Mouse (Mus musculus) inflammation-experienced regulatory T-cells, adult 6 months (primary cell): ENCODE data around the gene Lrg1. TPM values are rescaled to one million over a fixed set of nuclear protein-coding genes. Genes with fewer than 3 reads are reported as not detected.

Experiments
- ATAC-seq: one replicate; pipeline ENCODE4 v1.8.0; 2017
- polyA plus RNA-seq, 3 experiments: library from polyadenylated mRNA; unstranded; fragments of 100-300 nt; shearing (Covaris generic); gene quantifications; one replicate each; pipeline ENCODE4 v1.2.1; 2017

Gene Lrg1
- polyA plus RNA-seq, 3 experiments from 2014 or later, result not detected

GRCm38 (mm10) chr17:56134463-56134971 is 12.7 kb upstream of the Lrg1 start:
- ATAC-seq, result peak; percentile 73

GRCm38 (mm10) chr17:56133457-56134363 is 11.9 kb upstream of the Lrg1 start:
- ATAC-seq, result peak; percentile 19

GRCm38 (mm10) chr17:56132661-56133060 is 10.9 kb upstream of the Lrg1 start:
- peak; percentile 40 for ATAC-seq

- ATAC-seq, result no peak
Observed at GRCm38 (mm10) chr17:56131814-56132213, 10.0 kb upstream of the Lrg1 start.

GRCm38 (mm10) chr17:56131136-56131535 is 9.3 kb upstream of the Lrg1 start:
- no peak for ATAC-seq

GRCm38 (mm10) chr17:56128246-56128645 is 6.4 kb upstream of the Lrg1 start:
- no peak for ATAC-seq

- ATAC-seq, result no peak
Observed at GRCm38 (mm10) chr17:56126175-56126574, 4.4 kb upstream of the Lrg1 start.

GRCm38 (mm10) chr17:56125276-56125630 is 3.5 kb upstream of the Lrg1 start:
- ATAC-seq, result no peak

GRCm38 (mm10) chr17:56124377-56125275 is 2.8 kb upstream of the Lrg1 start:
- peak; percentile 38 for ATAC-seq

GRCm38 (mm10) chr17:56123681-56124340 is 2.0 kb upstream of the Lrg1 start:
- ATAC-seq, result no peak

GRCm38 (mm10) chr17:56123161-56123560 is 1.4 kb upstream of the Lrg1 start:
- no peak for ATAC-seq

- no peak for ATAC-seq
Observed at GRCm38 (mm10) chr17:56119981-56120880, 1.6 kb downstream of the Lrg1 start.

GRCm38 (mm10) chr17:56119431-56119830 is 2.4 kb downstream of the Lrg1 start:
- no peak for ATAC-seq

GRCm38 (mm10) chr17:56117251-56117710 is 4.5 kb downstream of the Lrg1 start, which contains the start of gene Plin5:
Gene Plin5 (minus strand): TSS chr17:56117596.
- ATAC-seq, result no peak

- ATAC-seq, result no peak
Observed at GRCm38 (mm10) chr17:56116193-56116592, 5.6 kb downstream of the Lrg1 start.

GRCm38 (mm10) chr17:56112743-56113142 is 9.1 kb downstream of the Lrg1 start:
- ATAC-seq, result no peak

- ATAC-seq, result peak; percentile 58
Observed at GRCm38 (mm10) chr17:56111864-56112263, 9.9 kb downstream of the Lrg1 start.

- no peak for ATAC-seq
Observed at GRCm38 (mm10) chr17:56111021-56111420, 10.8 kb downstream of the Lrg1 start.

GRCm38 (mm10) chr17:56110571-56110970 is 11.2 kb downstream of the Lrg1 start:
- no peak for ATAC-seq

GRCm38 (mm10) chr17:56109219-56110051 is 12.4 kb downstream of the Lrg1 start, which contains the start of gene Plin4:
Gene Plin4 (minus strand): TSS chr17:56109803.
- ATAC-seq, result no peak
